Mouse (Mus musculus) 416B (cell line): ENCODE measurements around the gene Atp6v1b1.
"Not testable (repeated sequence)": the region's sequence is repeated elsewhere in the genome, so short reads cannot be mapped to it uniquely, and the experiment has no call there.

Source experiments
- DNase-seq: peaks from one replicate; pipeline ENCODE4 v3.0.0; 2011; ENCODE audit warnings: low read depth

Gene Atp6v1b1

DNA sequence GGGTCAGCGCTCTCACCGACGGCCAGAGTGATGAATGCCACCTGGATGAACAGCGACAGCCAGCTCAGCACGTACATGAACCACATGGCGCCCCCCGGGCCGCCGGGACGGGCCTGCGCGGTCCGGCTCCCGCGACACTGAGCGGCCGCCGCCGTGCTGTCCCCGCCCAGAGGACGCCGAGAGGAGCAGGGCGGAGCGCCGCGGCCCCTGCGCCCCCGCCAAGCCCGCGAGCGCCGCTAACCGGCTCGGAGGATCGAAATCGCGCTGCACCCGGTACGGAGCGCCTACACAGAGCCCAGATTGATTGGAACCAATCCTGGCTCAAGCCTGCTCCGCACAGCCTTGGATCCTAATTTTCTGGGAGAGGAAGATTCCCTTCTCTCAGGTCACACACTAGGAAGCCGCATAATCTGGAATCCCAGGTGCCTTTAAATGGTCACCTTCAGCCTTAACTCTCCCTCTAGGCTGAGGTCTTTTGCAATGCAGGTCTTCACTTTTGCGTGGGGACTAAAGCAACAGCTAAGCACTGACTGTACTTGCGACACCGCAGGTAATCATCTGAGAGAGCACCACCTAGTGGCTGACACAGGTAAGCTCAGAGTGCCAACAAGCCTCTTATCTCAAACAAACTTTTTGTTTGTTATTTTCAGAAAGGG lies 33.0 kb downstream of the Atp6v1b1 start, which contains the start of gene Tex261:
Gene Tex261, minus strand, starts transcription at position 176 of the 656 bp plus-strand sequence.
- peak; percentile 95 for DNase-seq

DNA sequence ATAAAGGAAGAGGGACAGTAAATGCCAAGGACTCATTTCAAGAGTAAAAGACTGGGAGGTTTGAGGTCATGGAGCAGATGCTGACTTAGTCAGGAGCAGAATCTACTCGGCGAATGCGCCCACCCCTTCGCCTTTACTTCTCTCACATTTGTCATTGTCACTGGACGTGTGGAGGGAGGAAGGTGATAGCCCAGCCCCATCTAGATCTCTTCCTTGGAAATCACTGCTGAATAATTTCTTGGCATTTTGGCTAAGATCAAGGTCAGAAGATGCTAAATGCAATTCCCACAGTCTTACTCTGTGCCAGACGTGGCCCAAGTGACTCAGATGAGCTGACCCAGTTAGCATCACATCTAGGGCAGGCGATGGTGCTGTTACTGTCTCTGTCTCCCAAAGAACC lies 35.5 kb downstream of the Atp6v1b1 start:
- no peak for DNase-seq

GRCm38 (mm10) chr6:83779026-83779425 lies 36.2 kb downstream of the Atp6v1b1 start:
- DNase-seq = peak; percentile 75

GRCm38 (mm10) chr6:83786426-83786825 lies 43.6 kb downstream of the Atp6v1b1 start:
- no peak for DNase-seq

DNA sequence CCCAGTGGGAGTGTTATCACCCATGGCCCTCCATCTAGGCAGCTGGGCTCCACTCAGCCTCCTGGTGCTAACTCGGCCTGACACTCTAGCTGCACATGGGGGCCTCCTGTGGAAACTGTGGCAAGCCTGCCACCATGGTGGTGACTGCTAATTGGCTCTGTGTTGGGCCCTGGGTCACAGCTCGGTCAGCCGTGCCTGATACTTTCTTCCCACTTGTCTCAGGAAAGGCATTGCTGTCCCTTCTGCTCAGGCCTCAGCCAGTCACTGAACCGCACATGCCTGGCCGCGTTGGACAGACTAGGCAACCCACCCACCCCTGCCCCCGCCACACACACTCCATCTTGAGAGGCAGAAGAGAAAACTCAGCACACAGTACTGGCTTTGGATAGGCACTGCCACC lies 45.8 kb downstream of the Atp6v1b1 start:
- no peak for DNase-seq

GRCm38 (mm10) chr6:83790533-83790932 lies 47.7 kb downstream of the Atp6v1b1 start:
- not testable (repeated sequence) for DNase-seq

DNA sequence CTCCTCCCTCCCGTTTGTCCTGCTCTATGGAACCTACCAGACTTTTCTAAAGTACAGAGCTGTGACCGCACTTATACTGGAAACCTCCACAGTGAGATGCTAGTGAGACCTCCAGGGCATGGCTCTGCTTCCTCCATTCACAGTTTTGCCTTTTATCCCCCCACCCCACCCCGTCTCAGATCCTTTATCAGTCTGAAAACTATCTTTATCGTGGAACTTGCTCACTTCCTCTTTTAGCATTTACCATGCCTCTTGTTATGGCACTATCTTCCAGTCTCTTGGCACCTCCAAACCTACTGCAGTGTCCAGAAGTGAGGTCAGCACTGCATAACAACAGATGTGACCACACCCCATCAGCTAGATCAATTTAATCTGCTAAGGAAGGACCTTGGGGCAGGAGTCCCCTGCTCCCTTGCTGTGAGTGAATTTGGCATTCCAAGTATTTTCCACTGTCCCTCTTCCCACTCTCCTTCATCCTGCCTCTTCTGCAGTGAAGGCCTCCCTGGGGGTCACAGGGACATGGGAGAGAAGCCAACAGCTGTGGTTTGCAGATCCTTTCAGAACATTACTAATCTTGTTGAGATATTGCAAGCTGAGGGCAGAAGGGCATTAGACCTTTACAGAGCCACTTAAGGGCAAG lies 48.6 kb downstream of the Atp6v1b1 start:
- DNase-seq = peak; percentile 70

- peak; percentile 96 for DNase-seq
Measured at GRCm38 (mm10) chr6:83794760-83795296, 52.0 kb downstream of the Atp6v1b1 start, which contains the start of gene Nagk. TSS of gene Nagk (plus strand) at chr6:83794982.

GRCm38 (mm10) chr6:83795492-83795900 lies 52.7 kb downstream of the Atp6v1b1 start:
- DNase-seq = peak; percentile 79

DNA sequence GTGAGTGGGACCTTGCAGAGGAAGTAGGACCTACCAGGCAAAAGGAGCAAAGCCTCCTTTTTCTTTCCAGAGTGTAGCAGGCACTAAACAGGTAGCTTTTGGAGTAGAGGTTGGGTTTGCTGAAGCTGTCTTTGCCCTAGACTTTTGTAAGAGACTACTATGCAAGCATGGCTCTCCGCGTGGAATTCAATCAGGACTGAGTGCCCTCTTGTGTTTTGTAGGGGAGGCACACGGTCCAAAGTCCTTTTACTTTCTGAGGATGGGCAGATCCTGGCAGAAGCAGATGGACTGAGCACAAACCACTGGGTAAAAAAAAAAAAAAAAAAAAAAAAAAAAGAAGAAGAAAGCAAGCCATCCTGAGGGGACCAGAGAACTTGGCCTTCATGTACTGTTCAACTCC lies 53.9 kb downstream of the Atp6v1b1 start:
- peak; percentile 22 for DNase-seq

- no peak for DNase-seq
Measured at GRCm38 (mm10) chr6:83802033-83802432, 59.2 kb downstream of the Atp6v1b1 start.

DNA sequence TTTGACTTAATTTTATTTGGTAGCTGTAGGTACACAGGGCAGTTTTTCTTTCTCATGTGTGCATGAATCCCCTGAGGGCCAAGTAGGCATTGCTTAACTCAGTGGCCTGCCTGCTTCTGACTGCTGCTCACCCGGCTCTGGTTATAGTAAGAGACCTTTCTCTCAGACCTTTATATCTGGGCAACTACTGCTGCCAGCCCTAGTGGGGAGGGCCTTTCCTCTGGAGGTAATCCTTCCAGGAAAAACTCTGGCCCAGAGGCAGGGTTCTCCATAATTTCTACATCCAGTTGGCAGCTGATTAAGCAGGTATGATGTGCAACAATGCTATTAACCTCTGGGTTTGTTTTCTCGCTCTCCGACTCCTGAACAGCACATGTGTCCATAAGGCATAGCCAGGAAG lies 60.1 kb downstream of the Atp6v1b1 start:
- no peak for DNase-seq
